Mouse (Mus musculus) CH12.LX (cell line): Measurements from ENCODE around the gene Acp2. TPM values are rescaled to one million over a fixed set of nuclear protein-coding genes. Genes with fewer than 3 reads are reported as not detected.

Experiments
- DNase-seq: peaks from one replicate; pipeline ENCODE4 v3.0.0-alpha.2; 2013; ENCODE audit errors: extremely low read depth
- H3K27ac ChIP-seq: 2 replicates; pipeline ENCODE4 v1.5.1; 2012; ENCODE audit warnings: low read depth, mild to moderate bottlenecking, control low read depth, moderate library complexity; ENCODE audit not compliant: insufficient read depth
- H3K27me3 ChIP-seq: replicated peaks from 2 replicates; pipeline ENCODE3; 2012; ENCODE audit warnings: inconsistent platforms
- H3K36me3 ChIP-seq, 2 experiments: replicated peaks in 1 of 2; 2 replicates each; pipeline versions ENCODE3 to v1.6.1; 2012; ENCODE audit warnings: inconsistent platforms in 1 of 2, low read length in 1 of 2, mild to moderate bottlenecking in 1 of 2, mixed read lengths in 1 of 2, moderate library complexity in 1 of 2; ENCODE audit not compliant: control insufficient read depth in 1 of 2, insufficient read depth in 1 of 2
- H3K4me1 ChIP-seq, 2 experiments: 2 replicates each; pipeline ENCODE4 v1.6.1; 2012; ENCODE audit warnings: inconsistent platforms in 1 of 2, moderate library complexity in 1 of 2; ENCODE audit not compliant: insufficient read depth in 2 of 2, control insufficient read depth in 1 of 2
- H3K4me2 ChIP-seq: 2 replicates; pipeline ENCODE4 v1.6.1; 2012; ENCODE audit warnings: low read depth, mild to moderate bottlenecking, control low read depth; ENCODE audit not compliant: poor library complexity, insufficient read depth, severe bottlenecking
- H3K4me3 ChIP-seq, 3 experiments: fragments of 150-350 bp in 1 of 3; sonication (generic) in 1 of 3; replicated peaks in 1 of 3; 2 replicates each; pipeline versions ENCODE3 to v1.5.1; 2011 to 2012; ENCODE audit warnings: low read depth in 2 of 3, low read length in 2 of 3, mild to moderate bottlenecking in 2 of 3, moderate library complexity in 2 of 3, control low read depth in 1 of 3, improper control_type of control experiment in 1 of 3, inconsistent platforms in 1 of 3, mixed read lengths in 1 of 3; ENCODE audit not compliant: poor library complexity in 1 of 3
- H3K79me2 ChIP-seq: replicated peaks from 2 replicates; pipeline ENCODE4 v1.6.1; 2012; ENCODE audit warnings: mild to moderate bottlenecking, moderate library complexity; ENCODE audit not compliant: control insufficient read depth, poor library complexity, insufficient read depth, severe bottlenecking; ENCODE audit errors: extremely low read depth
- H3K9ac ChIP-seq: 2 replicates; pipeline ENCODE4 v1.6.1; 2012; ENCODE audit warnings: low read depth, mild to moderate bottlenecking, control low read depth, moderate library complexity; ENCODE audit not compliant: insufficient read depth
- H3K9me3 ChIP-seq: replicated peaks from 2 replicates; pipeline ENCODE3; 2012; ENCODE audit warnings: low read length, inconsistent platforms, mixed read lengths
- BHLHE40 ChIP-seq: IDR thresholded peaks from 2 replicates; pipeline ENCODE4 v1.6.1; 2011; ENCODE audit warnings: mild to moderate bottlenecking, low read depth, low read length, improper control_type of control experiment
- CHD2 ChIP-seq: IDR thresholded peaks from 2 replicates; pipeline ENCODE4 v1.6.1; 2011; ENCODE audit warnings: low read length, improper control_type of control experiment
- CTCF ChIP-seq, 2 experiments: IDR thresholded peaks in 1 of 2; conservative IDR thresholded peaks in 1 of 2; 2 replicates each; pipeline ENCODE4 v1.5.1; 2011 to 2012; ENCODE audit warnings: low read depth in 2 of 2, low read length in 2 of 2, improper control_type of control experiment in 1 of 2, inconsistent platforms in 1 of 2, mild to moderate bottlenecking in 1 of 2, moderate library complexity in 1 of 2
- ELF1 ChIP-seq: IDR thresholded peaks from 2 replicates; pipeline ENCODE4 v1.6.1; 2014; ENCODE audit warnings: low read depth, mild to moderate bottlenecking, inconsistent platforms, low read length, improper control_type of control experiment
- ETS1 ChIP-seq: conservative IDR thresholded peaks from 2 replicates; pipeline ENCODE4 v1.6.1; 2012; ENCODE audit warnings: low read depth, mild to moderate bottlenecking, inconsistent platforms, low read length, improper control_type of control experiment, moderate library complexity
- IRF4 ChIP-seq: IDR thresholded peaks from 2 replicates; pipeline ENCODE4 v1.6.1; 2014; ENCODE audit warnings: low read depth, mild to moderate bottlenecking, inconsistent platforms, low read length, improper control_type of control experiment
- KAT2A ChIP-seq: IDR thresholded peaks from 2 replicates; pipeline ENCODE4 v1.6.1; 2012; ENCODE audit warnings: low read length, improper control_type of control experiment, inconsistent platforms; ENCODE audit not compliant: insufficient replicate concordance
- MAFK ChIP-seq: IDR thresholded peaks from 2 replicates; pipeline ENCODE4 v1.6.1; 2011; ENCODE audit warnings: low read length, improper control_type of control experiment; ENCODE audit not compliant: insufficient replicate concordance
- MEF2A ChIP-seq: IDR thresholded peaks from 2 replicates; pipeline ENCODE4 v1.6.1; 2014; ENCODE audit warnings: low read depth, mild to moderate bottlenecking, inconsistent platforms, low read length, improper control_type of control experiment, borderline replicate concordance
- MYC ChIP-seq: IDR thresholded peaks from 2 replicates; pipeline ENCODE4 v1.6.1; 2011; ENCODE audit warnings: low read depth, mild to moderate bottlenecking, improper control_type of control experiment, low read length
- PAX5 ChIP-seq: IDR thresholded peaks from 2 replicates; pipeline ENCODE4 v1.6.1; 2012; ENCODE audit warnings: low read length, inconsistent platforms, mixed read lengths
- RAD21 ChIP-seq: IDR thresholded peaks from 2 replicates; pipeline ENCODE4 v1.6.1; 2011; ENCODE audit warnings: low read depth, mild to moderate bottlenecking, low read length, improper control_type of control experiment, moderate library complexity
- RCOR1 ChIP-seq: conservative IDR thresholded peaks from 2 replicates; pipeline ENCODE4 v1.6.1; 2012; ENCODE audit warnings: low read depth, mild to moderate bottlenecking, inconsistent platforms, low read length, improper control_type of control experiment
- SIN3A ChIP-seq: IDR thresholded peaks from 2 replicates; pipeline ENCODE4 v1.6.1; 2012; ENCODE audit warnings: low read length, improper control_type of control experiment, inconsistent platforms
- TBP ChIP-seq: conservative IDR thresholded peaks from 2 replicates; pipeline ENCODE4 v1.6.1; 2011; ENCODE audit warnings: low read depth, low read length, improper control_type of control experiment
- TCF12 ChIP-seq: IDR thresholded peaks from 2 replicates; pipeline ENCODE4 v1.6.1; 2014; ENCODE audit warnings: low read depth, mild to moderate bottlenecking, inconsistent platforms, low read length, improper control_type of control experiment
- UBTF ChIP-seq: IDR thresholded peaks from 2 replicates; pipeline ENCODE4 v1.6.1; 2012; ENCODE audit warnings: low read depth, mild to moderate bottlenecking, inconsistent platforms, low read length, improper control_type of control experiment, moderate library complexity
- USF1 ChIP-seq: IDR thresholded peaks from 2 replicates; pipeline ENCODE4 v1.6.1; 2014; ENCODE audit warnings: low read depth, mild to moderate bottlenecking, inconsistent platforms, low read length, improper control_type of control experiment
- ZKSCAN1 ChIP-seq: IDR thresholded peaks from 2 replicates; pipeline ENCODE4 v1.6.1; 2012; ENCODE audit warnings: low read depth, inconsistent platforms, low read length, improper control_type of control experiment, borderline replicate concordance
- dilution Hi-C: fragments of 300-500 bp; cut with MboI; formaldehyde crosslinking; loops from 2 replicates; pipeline ENCODE4 v1.14.3; 2020; ENCODE audit warnings: low sequenced_read_pairs; ENCODE audit not compliant: extremely low pct_unique_long_range_greater_than_20kb, extremely low pct_ligation_motif_present
- in situ Hi-C: fragments of 300-500 bp; cut with MboI; formaldehyde crosslinking; loops from 3 replicates; pipeline ENCODE4 v1.14.3; 2019; ENCODE audit warnings: low sequenced_read_pairs, low pct_ligation_motif_present, low pct_unique_long_range_greater_than_20kb, mixed read lengths
- polyA plus RNA-seq: library from polyadenylated mRNA; unstranded; fragments of >175 nt; gene quantifications from 2 replicates; pipeline ENCODE4 v1.2.1, GENCODE M21; 2012; ENCODE audit warnings: low read depth; ENCODE audit not compliant: insufficient read length
- total RNA-seq, 2 experiments: library from RNA; depleted of rRNA; stranded (reverse); fragments of 300-350 nt in 1 of 2; fragments of >200 nt in 1 of 2; gene quantifications; 2 replicates each; pipeline ENCODE4 v1.2.3; 2012 to 2014

Acp2 gene
- total and polyA plus RNA-seq, 3 experiments = 2.4 to 4.2 (median 3.1) TPM

DNA sequence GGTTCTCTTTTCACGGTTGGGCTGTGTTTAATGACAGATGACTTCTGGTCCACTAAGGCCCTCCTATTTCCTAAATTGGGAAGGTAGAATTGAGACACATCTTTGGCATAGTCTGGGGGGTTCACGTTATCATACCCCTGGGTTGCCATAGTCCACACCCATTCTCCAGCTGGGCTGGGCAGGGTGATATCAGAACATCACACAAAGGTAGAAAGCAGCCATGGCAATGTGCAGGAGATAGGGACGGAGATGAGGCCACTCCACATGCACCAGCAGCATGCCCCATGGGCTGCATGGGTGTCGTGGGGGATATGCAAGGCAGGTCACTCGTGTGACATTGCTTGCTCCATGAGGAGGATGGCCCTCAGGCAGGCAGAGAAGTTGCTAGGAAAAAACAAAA lies 39.2 kb upstream of the Acp2 start:
- dilution Hi-C loops = no loop called here
- H3K9me3 ChIP-seq = no peaks in the 10 kb centered on the region
- H3K36me3 ChIP-seq = peaks cover 70 to 95% of the 10 kb centered on the region in 2 experiments
- no peak overlapping the region for H3K4me3 ChIP-seq
- no peaks in the 10 kb centered on the region for H3K4me1 ChIP-seq
- no peak for TF ChIP-seq USF1
- no peak for TF ChIP-seq MAFK
- TF ChIP-seq SIN3A = no peak
- no peak for TF ChIP-seq ZKSCAN1
- no peak for TF ChIP-seq UBTF
- TF ChIP-seq TBP = no peak
- no peak for TF ChIP-seq MEF2A
- TF ChIP-seq CTCF (conservative IDR thresholded peaks at IDR 0.05 in 1 of 2, IDR thresholded peaks at IDR 0.05 in 1 of 2; ENCODE audit: low read depth in 2 of 2, low read length in 2 of 2) = no peak
- no peak for TF ChIP-seq PAX5
- no peak for TF ChIP-seq KAT2A
- no peak for TF ChIP-seq ETS1
- TF ChIP-seq RAD21 = no peak
- TF ChIP-seq BHLHE40 = no peak
- TF ChIP-seq IRF4 = no peak
- no peak for TF ChIP-seq RCOR1
- no peak for TF ChIP-seq ELF1
- no peak for TF ChIP-seq MYC
- H3K9ac ChIP-seq = no peak overlapping the region
- H3K27me3 ChIP-seq = no peaks in the 10 kb centered on the region
- no peak for DNase-seq
- no peaks in the 10 kb centered on the region for H3K79me2 ChIP-seq
- no peak overlapping the region for H3K4me2 ChIP-seq
- no peak overlapping the region for H3K27ac ChIP-seq
- in situ Hi-C loops = no loop called here

DNA sequence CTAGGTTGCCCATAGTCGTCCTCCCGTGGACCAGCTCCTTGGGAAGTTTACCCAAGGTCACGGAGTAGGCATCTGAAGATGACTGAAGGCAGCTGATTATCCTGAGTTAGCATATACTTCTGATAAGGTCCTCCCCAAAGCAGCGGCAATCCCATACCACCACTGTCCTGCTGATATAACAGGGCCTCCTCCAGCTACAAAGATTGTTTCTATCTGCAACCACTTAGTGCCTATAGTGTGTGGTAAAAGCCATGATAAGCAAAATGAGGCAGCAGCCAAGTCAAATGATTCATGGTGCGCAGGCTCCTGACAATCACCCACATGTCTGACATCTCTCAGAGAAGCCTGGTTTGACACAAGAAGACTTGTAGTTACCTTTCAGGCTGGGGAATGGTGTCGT lies 37.7 kb upstream of the Acp2 start:
- Histone ChIP-seq H3K9ac (no peak overlapping the region), H3K9me3 (no peaks in the 10 kb centered on the region), H3K79me2 (no peaks in the 10 kb centered on the region), H3K4me1 (no peaks in the 10 kb centered on the region), H3K4me3 (no peak overlapping the region), H3K27ac (no peak overlapping the region), H3K36me3 (peaks cover 70 to 95% of the 10 kb centered on the region in 2 experiments), H3K4me2 (no peak overlapping the region), H3K27me3 (no peaks in the 10 kb centered on the region)
- dilution Hi-C loops = no loop called here
- TF ChIP-seq UBTF = no peak
- TF ChIP-seq USF1 = no peak
- TF ChIP-seq CHD2 = no peak
- no peak for TF ChIP-seq IRF4
- no peak for TF ChIP-seq TCF12
- no peak for DNase-seq
- in situ Hi-C loops = no loop called here
